ENCODE assay signal across 8 mouse cellular contexts in the genomic region with DNA sequence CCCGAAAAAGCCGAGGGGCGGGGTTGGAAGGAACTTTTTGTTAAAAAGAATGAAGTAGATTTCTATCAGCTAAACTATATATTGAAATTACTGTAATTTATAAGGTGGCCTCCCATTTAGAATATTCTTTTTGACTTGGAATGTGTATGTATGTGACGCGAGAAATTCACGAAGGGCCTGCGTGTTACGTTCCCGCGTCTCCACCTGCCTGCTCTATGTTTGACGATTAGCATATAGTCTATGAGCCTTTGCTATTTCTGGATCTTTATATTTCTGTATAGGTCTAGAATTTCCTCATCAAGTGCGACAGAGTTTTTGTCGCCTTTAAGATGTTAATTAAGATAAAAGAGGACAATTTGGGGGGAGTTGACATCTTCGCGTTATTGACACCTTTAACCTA. TPM values are rescaled to one million over a fixed set of nuclear protein-coding genes. Genes with fewer than 3 reads are reported as not detected.
A peak's percentile ranks its signal among the peaks of the same experiment; 100 is the strongest.
DNase-seq lines count a peak whose midpoint lies in the region; ATAC-seq and TF ChIP-seq lines count a peak whose summit lies in the region.

No protein-coding gene starts in this region.

- H3K9ac ChIP-seq in lung, embryonic 15.5 days: peak overlapping the region; percentile 89
- peak overlapping the region; percentile 85 for H3K9ac ChIP-seq in embryonic facial prominence, embryonic 13.5 days
- peak overlapping the region; percentile 85 for H3K9ac ChIP-seq in intestine, postnatal 0 days (ENCODE audit: low read depth, low read length)
- peak overlapping the region; percentile 64 for H3K9ac ChIP-seq in neural tube, embryonic 13.5 days

- peaks cover 13% of the 10 kb centered on the region for H3K4me1 ChIP-seq in lung, embryonic 15.5 days
- peaks cover 14% of the 10 kb centered on the region for H3K4me1 ChIP-seq in embryonic facial prominence, embryonic 13.5 days
- no peaks in the 10 kb centered on the region for H3K4me1 ChIP-seq in intestine, postnatal 0 days (replicated peaks; ENCODE audit: control insufficient read depth, insufficient read depth, low read length)
- peaks cover 20% of the 10 kb centered on the region for H3K4me1 ChIP-seq in neural tube, embryonic 13.5 days (replicated peaks)

- 5% methylated on average over 15 of the region's 15 CpGs for WGBS in lung, embryonic 15.5 days
- WGBS in embryonic facial prominence, embryonic 13.5 days: 6% methylated on average over 15 of the region's 15 CpGs
- 5% methylated on average over 15 of the region's 15 CpGs for WGBS in intestine, postnatal 0 days
- 7% methylated on average over 15 of the region's 15 CpGs for WGBS in neural tube, embryonic 13.5 days

- no peaks in the 10 kb centered on the region for H3K9me3 ChIP-seq in lung, embryonic 15.5 days
- H3K9me3 ChIP-seq in embryonic facial prominence, embryonic 13.5 days: no peaks in the 10 kb centered on the region
- no peaks in the 10 kb centered on the region for H3K9me3 ChIP-seq in intestine, postnatal 0 days (ENCODE audit: control insufficient read depth)
- no peaks in the 10 kb centered on the region for H3K9me3 ChIP-seq in neural tube, embryonic 13.5 days

- no peaks in the 10 kb centered on the region for H3K27me3 ChIP-seq in lung, embryonic 15.5 days
- H3K27me3 ChIP-seq in embryonic facial prominence, embryonic 13.5 days: no peaks in the 10 kb centered on the region
- no peaks in the 10 kb centered on the region for H3K27me3 ChIP-seq in intestine, postnatal 0 days (replicated peaks; ENCODE audit: control insufficient read depth, insufficient read depth, low read length)
- H3K27me3 ChIP-seq in neural tube, embryonic 13.5 days: no peaks in the 10 kb centered on the region

- no peak for TF ChIP-seq CTCF in intestine, postnatal 0 days (IDR thresholded peaks at IDR 0.05; ENCODE audit: low read depth)

- ATAC-seq in lung, embryonic 15.5 days (ENCODE audit: borderline replicate concordance, extremely low read depth, low FRiP score, low TSS enrichment): peak; percentile 47; the same call in 1 of the 2 replicates
- 0 out of 2 replicates have a peak, but pooled peaks have one; percentile 11 for ATAC-seq in embryonic facial prominence, embryonic 13.5 days (ENCODE audit: insufficient number of reproducible peaks, insufficient read depth, low FRiP score, low TSS enrichment, low read depth)
- ATAC-seq in intestine, postnatal 0 days: no peak
- ATAC-seq in neural tube, embryonic 13.5 days (ENCODE audit: low read depth): 0 out of 2 replicates have a peak, but pooled peaks have one; percentile 45

- peak overlapping the region; percentile 58 for H3K4me2 ChIP-seq in lung, embryonic 15.5 days
- peak overlapping the region; percentile 69 for H3K4me2 ChIP-seq in embryonic facial prominence, embryonic 13.5 days
- peak overlapping the region; percentile 70 for H3K4me2 ChIP-seq in intestine, postnatal 0 days (replicated peaks; ENCODE audit: low read depth)
- peak overlapping the region; percentile 67 for H3K4me2 ChIP-seq in neural tube, embryonic 13.5 days

- H3K36me3 ChIP-seq in lung, embryonic 15.5 days: peaks cover 10% of the 10 kb centered on the region; the same call in 1 of the 2 replicates
- H3K36me3 ChIP-seq in embryonic facial prominence, embryonic 13.5 days: peaks cover 4% of the 10 kb centered on the region
- H3K36me3 ChIP-seq in intestine, postnatal 0 days (ENCODE audit: control insufficient read depth, insufficient read depth): peaks cover 4% of the 10 kb centered on the region; the same call in 1 of the 2 replicates
- peaks cover 3% of the 10 kb centered on the region; the same call in 1 of the 2 replicates for H3K36me3 ChIP-seq in neural tube, embryonic 13.5 days

- DNase-seq in lung, postnatal 36 days: no peak
- no peak for DNase-seq in natural killer cell, adult 2 months (ENCODE audit: low spot score in 2 of 2)
- DNase-seq in gastrocnemius, postnatal 10 days: no peak
- DNase-seq in urinary bladder, postnatal 14 days (ENCODE audit: low spot score): no peak

- H3K4me3 ChIP-seq in lung, embryonic 15.5 days: peak overlapping the region; percentile 93
- H3K4me3 ChIP-seq in embryonic facial prominence, embryonic 13.5 days: peak overlapping the region; percentile 67
- H3K4me3 ChIP-seq in intestine, postnatal 0 days (ENCODE audit: low read depth, low read length): peak overlapping the region; percentile 91
- H3K4me3 ChIP-seq in neural tube, embryonic 13.5 days: peak overlapping the region; percentile 68

- H3K27ac ChIP-seq in lung, embryonic 15.5 days: peak overlapping the region; percentile 70
- H3K27ac ChIP-seq in embryonic facial prominence, embryonic 13.5 days: peak overlapping the region; percentile 89
- H3K27ac ChIP-seq in intestine, postnatal 0 days (ENCODE audit: low read depth, low read length): no peak overlapping the region
- no peak overlapping the region for H3K27ac ChIP-seq in neural tube, embryonic 13.5 days (replicated peaks)

RNA-seq across cellular contexts. Expression of a gene that starts 0.5 kb away (rescaled TPM):
- polyA plus RNA-seq in lung, embryonic 15.5 days (2015; fragmentation: Nextera tagmentation; extraction: Ambion mirVana): 16.0 and 16.4 TPM in 2 replicates
- polyA plus RNA-seq in embryonic facial prominence, embryonic 13.5 days (2015; fragmentation: Nextera tagmentation; extraction: Ambion mirVana): 17.4 and 21.7 TPM in 2 replicates
- 5.0 and 6.3 TPM in 2 replicates for polyA plus RNA-seq in intestine, postnatal 0 days (2015; fragmentation: Nextera tagmentation; extraction: Ambion mirVana)
- polyA plus RNA-seq in neural tube, embryonic 13.5 days (2015; fragmentation: Nextera tagmentation; extraction: Ambion mirVana): 7.2 and 7.5 TPM in 2 replicates
- 1 to 10 TPM; 6.3 to 9.6 TPM for total RNA-seq in gastrocnemius, postnatal 10 days (2021)

RNA-seq across cellular contexts. Expression of a gene that starts 0.8 kb away (rescaled TPM):
- polyA plus RNA-seq in lung, embryonic 15.5 days (2015; fragmentation: Nextera tagmentation; extraction: Ambion mirVana): 72.8 and 78.6 TPM in 2 replicates
- 79.0 and 84.6 TPM in 2 replicates for polyA plus RNA-seq in embryonic facial prominence, embryonic 13.5 days (2015; fragmentation: Nextera tagmentation; extraction: Ambion mirVana)
- polyA plus RNA-seq in intestine, postnatal 0 days (2015; fragmentation: Nextera tagmentation; extraction: Ambion mirVana): 23.9 and 25.1 TPM in 2 replicates
- polyA plus RNA-seq in neural tube, embryonic 13.5 days (2015; fragmentation: Nextera tagmentation; extraction: Ambion mirVana): 13.8 and 18.3 TPM in 2 replicates
- 1 to 10 TPM; 2.6 to 3.1 TPM for total RNA-seq in gastrocnemius, postnatal 10 days (2021)

RNA-seq across cellular contexts. Expression of a gene that starts 50.6 kb away (rescaled TPM):
- 17.4 and 20.1 TPM in 2 replicates for polyA plus RNA-seq in lung, embryonic 15.5 days (2015; fragmentation: Nextera tagmentation; extraction: Ambion mirVana)
- polyA plus RNA-seq in embryonic facial prominence, embryonic 13.5 days (2015; fragmentation: Nextera tagmentation; extraction: Ambion mirVana): 21.5 and 22.4 TPM in 2 replicates
- 4.9 and 5.4 TPM in 2 replicates for polyA plus RNA-seq in intestine, postnatal 0 days (2015; fragmentation: Nextera tagmentation; extraction: Ambion mirVana)
- polyA plus RNA-seq in neural tube, embryonic 13.5 days (2015; fragmentation: Nextera tagmentation; extraction: Ambion mirVana): 30.6 and 31.5 TPM in 2 replicates
- 10 to 100 TPM; 17.6 to 19.0 TPM for total RNA-seq in gastrocnemius, postnatal 10 days (2021)

RNA-seq across cellular contexts. Expression of a gene that starts 50.9 kb away (rescaled TPM):
- polyA plus RNA-seq in lung, embryonic 15.5 days (2015; fragmentation: Nextera tagmentation; extraction: Ambion mirVana): 57.5 and 63.8 TPM in 2 replicates
- 64.5 and 67.9 TPM in 2 replicates for polyA plus RNA-seq in embryonic facial prominence, embryonic 13.5 days (2015; fragmentation: Nextera tagmentation; extraction: Ambion mirVana)
- polyA plus RNA-seq in intestine, postnatal 0 days (2015; fragmentation: Nextera tagmentation; extraction: Ambion mirVana): 30.9 and 34.3 TPM in 2 replicates
- polyA plus RNA-seq in neural tube, embryonic 13.5 days (2015; fragmentation: Nextera tagmentation; extraction: Ambion mirVana): 62.9 and 69.3 TPM in 2 replicates
- total RNA-seq in gastrocnemius, postnatal 10 days (2021): 10 to 100 TPM; 30.6 to 33.6 TPM

RNA-seq across cellular contexts. Expression of a gene that starts 58.5 kb away (rescaled TPM):
- polyA plus RNA-seq in lung, embryonic 15.5 days (2015; fragmentation: Nextera tagmentation; extraction: Ambion mirVana): 2.9 and 3.6 TPM in 2 replicates
- polyA plus RNA-seq in embryonic facial prominence, embryonic 13.5 days (2015; fragmentation: Nextera tagmentation; extraction: Ambion mirVana): 3.2 and 4.9 TPM in 2 replicates
- polyA plus RNA-seq in intestine, postnatal 0 days (2015; fragmentation: Nextera tagmentation; extraction: Ambion mirVana): 0.37 and 0.58 TPM in 2 replicates
- polyA plus RNA-seq in neural tube, embryonic 13.5 days (2015; fragmentation: Nextera tagmentation; extraction: Ambion mirVana): 1.0 and 1.6 TPM in 2 replicates
- total RNA-seq in gastrocnemius, postnatal 10 days (2021): 1 to 10 TPM; 1.1 to 1.9 TPM

Comparison
In these comparisons a context has a peak if more than half of its experiments do, and no peak if none do; other contexts are left out.
1. H3K27ac ChIP-seq: peak in lung, embryonic 15.5 days (single experiment) and embryonic facial prominence, embryonic 13.5 days (single experiment); none in intestine, postnatal 0 days (single experiment) and neural tube, embryonic 13.5 days (single experiment).
2. Peak in every context shown above with its lines, with median percentiles within 50 percentile points of each other: H3K4me2 ChIP-seq, H3K4me3 ChIP-seq and H3K9ac ChIP-seq.